ENCODE assay signal across 8 mouse cellular contexts in the genomic region with DNA sequence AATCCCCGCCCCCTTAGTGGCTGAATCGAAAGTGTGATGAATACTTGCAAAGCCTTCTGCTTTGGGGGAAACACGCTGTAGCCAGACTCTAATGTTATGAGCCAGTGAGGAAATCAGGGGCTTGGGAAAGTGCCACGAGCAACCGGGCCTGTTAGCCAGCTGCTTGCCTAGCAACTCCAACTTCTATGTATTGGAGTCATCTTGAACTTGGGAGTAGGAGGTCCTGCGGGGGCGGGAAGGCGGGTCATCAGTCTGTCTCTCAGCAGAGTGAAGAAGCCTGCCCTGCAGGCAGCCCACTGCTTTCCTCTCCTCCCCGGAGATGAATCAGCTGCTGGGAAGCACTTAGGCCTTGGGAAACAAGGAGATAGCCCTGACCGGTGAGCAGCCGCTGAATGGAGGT. TPM values are rescaled to one million over a fixed set of nuclear protein-coding genes. Genes with fewer than 3 reads are reported as not detected.
DNase-seq lines count a peak whose midpoint lies in the region; ATAC-seq and TF ChIP-seq lines count a peak whose summit lies in the region.
"Had no signal": no experiment of that assay in that cellular context is flagged by ENCODE, and none has a peak within 500 bp of the region (broad histone marks: within the 10 kb centered on the region; RNA-seq: fewer than 3 reads in every experiment).

No protein-coding gene starts in this region.

- 57% methylated on average over 11 of the region's 11 CpGs for WGBS in heart, adult 2 months
- 61% methylated on average over 11 of the region's 11 CpGs for WGBS in intestine, embryonic 15.5 days

- DNase-seq in 3T3-L1 (ENCODE audit: low read depth, low spot score) = peak; percentile 80
- peak; percentile 82 for DNase-seq in Muller cell, postnatal 12 days (ENCODE audit: inconsistent ontology term)
- DNase-seq in heart, adult 2 months = peak; percentile 64 to 75
- peak; percentile 43 for DNase-seq in left cerebral cortex, adult 11 months (ENCODE audit: low spot score)
- peak; percentile 44 for DNase-seq in right cerebral cortex, postnatal 14 days
- no peak for DNase-seq in spleen, postnatal 14 days (ENCODE audit: low spot score in 2 of 2)
- DNase-seq: lung, embryonic 14.5 days had no signal

- H3K27ac ChIP-seq in heart, adult 2 months = no peak overlapping the region
- no peak overlapping the region for H3K27ac ChIP-seq in intestine, embryonic 15.5 days

- ATAC-seq in intestine, embryonic 15.5 days = no peak

- TF ChIP-seq EP300 in heart, adult 2 months (IDR thresholded peaks at IDR 0.05; ENCODE audit: insufficient read depth, low read depth, low read length) = no peak

- TF ChIP-seq CTCF in heart, adult 2 months (IDR thresholded peaks at IDR 0.05) = no peak

- H3K79me2 ChIP-seq in heart, adult 2 months (replicated peaks; ENCODE audit: control insufficient read depth, insufficient read depth, low read length) = no peaks in the 10 kb centered on the region

- H3K4me2 ChIP-seq in intestine, embryonic 15.5 days (replicated peaks) = no peak overlapping the region
- H3K4me2 ChIP-seq: lung, embryonic 14.5 days had no signal

- no peak for TF ChIP-seq POLR2A in heart, adult 2 months (IDR thresholded peaks at IDR 0.05; ENCODE audit: insufficient read depth, low read depth, low read length)

- H3K27me3 ChIP-seq in heart, adult 2 months (ENCODE audit: control insufficient read depth, insufficient read depth, low read length) = no peaks in the 10 kb centered on the region
- no peaks in the 10 kb centered on the region for H3K27me3 ChIP-seq in intestine, embryonic 15.5 days (replicated peaks)

- intact Hi-C loops in heart, adult 2 months (cut with DNase I) = no loop called here

- H3K4me3 ChIP-seq in heart, adult 2 months = no peak overlapping the region
- no peak overlapping the region for H3K4me3 ChIP-seq in intestine, embryonic 15.5 days (replicated peaks)

- H3K4me1 ChIP-seq in heart, adult 2 months (ENCODE audit: control insufficient read depth, insufficient read depth, low read length) = peaks cover 4% of the 10 kb centered on the region; the same call in 1 of the 2 replicates
- H3K4me1 ChIP-seq in intestine, embryonic 15.5 days (replicated peaks) = peaks cover 15% of the 10 kb centered on the region; the same call in 1 of the 2 replicates

- no peaks in the 10 kb centered on the region for H3K9me3 ChIP-seq in intestine, embryonic 15.5 days

- H3K36me3 ChIP-seq in heart, adult 2 months (ENCODE audit: control insufficient read depth, insufficient read depth, low read length) = no peaks in the 10 kb centered on the region
- no peaks in the 10 kb centered on the region for H3K36me3 ChIP-seq in intestine, embryonic 15.5 days

- no peak overlapping the region for H3K9ac ChIP-seq in heart, adult 2 months (ENCODE audit: low read depth, low read length)
- no peak overlapping the region for H3K9ac ChIP-seq in intestine, embryonic 15.5 days
- H3K9ac ChIP-seq: lung, embryonic 14.5 days had no signal

RNA-seq across cellular contexts. Expression of a gene that starts 42.1 kb away (rescaled TPM):
- total RNA-seq in heart, adult 2 months (2021) = under 1 TPM; 0.59 to 0.60 TPM
- polyA plus RNA-seq in heart, adult 2 months (2012; rRNA removed) = 0.09 and 0.39 TPM in 2 replicates
- polyA plus RNA-seq in intestine, embryonic 15.5 days (2015; fragmentation: Nextera tagmentation; extraction: Ambion mirVana) = 6.5 and 7.7 TPM in 2 replicates

Comparison
In these comparisons a context has a peak if more than half of its experiments do, and no peak if none do; other contexts are left out.
1. DNase-seq: peak in 3T3-L1 (single experiment), Muller cell, postnatal 12 days (single experiment), heart, adult 2 months (2 of 2), left cerebral cortex, adult 11 months (single experiment) and right cerebral cortex, postnatal 14 days (single experiment); none in spleen, postnatal 14 days (0 of 2).